Mouse (Mus musculus) T-cell, adult 2 months (primary cell): ENCODE results near the gene Cd37.

ENCODE experiments used
- DNase-seq: peaks from one replicate; pipeline ENCODE4 v3.0.0; 2022; ENCODE audit warnings: low spot score

Cd37 gene

DNA sequence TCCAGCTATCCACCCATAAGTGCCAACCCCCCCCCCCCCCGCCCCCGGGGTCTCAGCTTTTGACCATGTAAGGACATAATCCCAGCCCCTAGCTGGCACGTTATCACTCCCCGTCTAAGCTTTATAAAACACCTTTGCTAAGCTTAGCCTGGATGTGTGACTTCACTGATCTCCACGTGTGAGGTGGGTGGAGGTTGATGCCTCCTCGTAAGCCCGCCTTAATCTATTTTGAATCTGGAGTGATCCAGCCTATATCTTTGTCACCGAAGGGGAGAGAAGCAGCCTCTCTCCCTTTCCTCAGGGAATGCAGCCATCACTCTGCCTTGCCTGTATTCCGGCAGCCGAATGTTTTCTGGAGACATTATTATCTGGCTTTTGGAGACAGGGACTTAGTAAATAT lies 36.3 kb downstream of the Cd37 start:
- no peak for DNase-seq

DNA sequence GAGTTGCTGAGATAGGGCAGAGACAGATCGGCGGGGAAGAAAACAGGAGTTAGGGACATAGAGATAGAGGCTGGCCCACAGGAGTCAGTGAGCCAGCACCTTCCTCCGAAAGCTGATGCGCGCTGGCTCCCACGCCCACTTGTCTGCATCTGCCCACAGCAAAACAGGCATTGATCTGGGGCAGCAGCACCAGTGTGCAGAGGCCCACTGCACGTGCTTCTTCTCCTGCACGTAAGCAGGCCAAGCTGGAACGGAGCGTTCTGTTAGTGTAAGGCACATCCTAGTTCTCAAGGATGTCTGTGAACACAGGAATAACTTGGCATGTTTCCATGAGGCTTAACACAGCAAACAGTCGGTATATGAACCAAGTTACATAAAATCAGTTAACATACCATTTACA lies 40.0 kb downstream of the Cd37 start:
- no peak for DNase-seq

DNA sequence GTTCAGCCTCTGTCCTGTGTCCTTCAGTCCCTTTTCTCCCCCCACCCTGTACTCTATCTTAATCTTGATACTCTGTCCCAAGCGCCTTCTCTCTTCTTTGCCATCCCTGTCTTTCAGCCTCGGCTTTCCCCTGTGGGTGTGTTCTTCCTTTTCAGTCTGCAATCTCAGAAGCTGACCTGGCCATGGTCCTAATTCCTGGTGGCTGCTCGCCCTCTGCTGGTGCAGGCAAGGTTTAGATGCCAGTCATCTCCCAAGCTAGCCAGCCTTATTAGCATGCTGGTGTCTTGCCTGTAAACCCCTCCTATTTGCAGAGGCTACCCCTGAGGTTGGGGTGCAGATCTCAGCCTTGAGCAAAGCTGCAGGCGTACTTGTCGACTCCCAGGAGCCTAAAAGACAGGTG lies 40.5 kb downstream of the Cd37 start:
- no peak for DNase-seq

DNA sequence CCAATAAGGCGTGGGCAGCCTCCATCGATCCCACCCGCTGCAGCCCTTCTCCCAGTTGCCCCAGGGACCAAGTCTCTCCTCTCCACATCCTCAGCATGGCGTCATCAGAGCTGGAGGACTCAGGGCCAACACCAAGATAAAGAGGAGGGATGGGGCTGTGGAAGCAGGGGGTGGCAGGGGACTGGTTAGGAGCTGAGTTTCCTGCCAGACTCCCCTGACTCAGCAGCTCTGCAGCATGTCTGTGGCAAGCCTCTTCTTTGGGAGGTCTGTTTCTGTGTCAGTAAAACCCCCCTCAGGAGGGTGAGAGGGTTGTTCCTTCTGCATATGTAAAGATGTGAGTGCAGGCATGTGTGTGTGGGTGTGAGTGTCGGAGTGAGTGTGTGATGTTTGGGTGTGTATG lies 41.9 kb downstream of the Cd37 start:
- no peak for DNase-seq

DNA sequence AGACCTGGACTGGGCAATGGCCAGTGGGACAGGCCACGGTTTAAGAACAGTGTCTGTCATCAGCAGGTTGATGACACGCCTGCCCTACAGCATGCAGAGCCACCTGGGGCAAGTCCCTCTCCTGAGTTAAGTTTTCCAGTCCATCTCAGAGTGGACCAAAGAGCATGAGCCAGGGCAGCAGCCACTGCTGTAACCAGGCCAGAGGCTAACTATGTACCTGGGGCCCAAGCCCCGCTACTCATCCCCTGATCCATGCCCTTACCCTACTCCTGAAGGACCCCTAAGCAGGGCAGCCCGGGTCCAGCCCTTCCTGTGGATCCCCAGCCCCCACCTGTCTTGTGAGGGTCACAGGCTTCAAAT lies 42.8 kb downstream of the Cd37 start:
- no peak for DNase-seq

DNA sequence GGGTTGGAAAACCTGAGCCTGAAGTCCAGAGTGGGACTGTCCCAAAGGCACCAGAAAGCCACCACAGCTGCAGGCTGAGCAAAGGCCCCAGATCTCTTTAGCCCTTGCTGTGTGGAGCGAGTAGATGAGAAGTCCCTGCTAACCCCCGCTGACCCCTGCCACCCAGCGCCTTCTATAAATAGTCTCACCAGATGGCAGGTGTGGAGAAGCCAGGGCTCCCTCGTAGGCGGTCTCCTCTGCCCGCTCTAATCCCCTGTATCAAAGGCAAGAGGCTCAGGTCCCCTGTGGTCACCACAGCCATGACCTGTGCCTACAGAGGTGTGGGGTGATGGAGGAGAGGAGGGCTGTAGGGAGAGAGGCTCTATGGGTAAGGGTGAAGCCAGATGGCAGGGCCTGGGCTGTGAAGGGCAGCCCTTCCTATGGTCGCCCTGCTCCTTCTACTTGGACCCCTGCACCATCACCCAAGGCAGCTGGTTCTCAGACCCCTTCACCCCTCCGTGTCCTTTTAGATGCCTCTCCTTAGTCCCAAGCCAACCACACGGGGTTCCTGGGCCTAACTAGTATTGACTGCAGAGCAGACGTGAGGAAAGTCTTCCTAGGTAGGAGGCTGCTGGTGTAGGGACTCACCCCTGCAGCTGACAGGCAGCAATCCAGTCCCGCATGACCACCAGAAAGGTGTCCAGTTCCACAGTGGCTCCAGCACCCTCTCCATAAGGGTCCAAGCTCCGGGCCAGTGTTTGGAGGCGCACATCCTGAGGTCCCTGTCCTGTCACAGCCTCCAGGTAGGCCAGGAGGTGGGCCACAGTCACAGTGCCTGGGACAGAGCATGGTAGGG lies 43.4 kb downstream of the Cd37 start:
- no peak for DNase-seq

DNA sequence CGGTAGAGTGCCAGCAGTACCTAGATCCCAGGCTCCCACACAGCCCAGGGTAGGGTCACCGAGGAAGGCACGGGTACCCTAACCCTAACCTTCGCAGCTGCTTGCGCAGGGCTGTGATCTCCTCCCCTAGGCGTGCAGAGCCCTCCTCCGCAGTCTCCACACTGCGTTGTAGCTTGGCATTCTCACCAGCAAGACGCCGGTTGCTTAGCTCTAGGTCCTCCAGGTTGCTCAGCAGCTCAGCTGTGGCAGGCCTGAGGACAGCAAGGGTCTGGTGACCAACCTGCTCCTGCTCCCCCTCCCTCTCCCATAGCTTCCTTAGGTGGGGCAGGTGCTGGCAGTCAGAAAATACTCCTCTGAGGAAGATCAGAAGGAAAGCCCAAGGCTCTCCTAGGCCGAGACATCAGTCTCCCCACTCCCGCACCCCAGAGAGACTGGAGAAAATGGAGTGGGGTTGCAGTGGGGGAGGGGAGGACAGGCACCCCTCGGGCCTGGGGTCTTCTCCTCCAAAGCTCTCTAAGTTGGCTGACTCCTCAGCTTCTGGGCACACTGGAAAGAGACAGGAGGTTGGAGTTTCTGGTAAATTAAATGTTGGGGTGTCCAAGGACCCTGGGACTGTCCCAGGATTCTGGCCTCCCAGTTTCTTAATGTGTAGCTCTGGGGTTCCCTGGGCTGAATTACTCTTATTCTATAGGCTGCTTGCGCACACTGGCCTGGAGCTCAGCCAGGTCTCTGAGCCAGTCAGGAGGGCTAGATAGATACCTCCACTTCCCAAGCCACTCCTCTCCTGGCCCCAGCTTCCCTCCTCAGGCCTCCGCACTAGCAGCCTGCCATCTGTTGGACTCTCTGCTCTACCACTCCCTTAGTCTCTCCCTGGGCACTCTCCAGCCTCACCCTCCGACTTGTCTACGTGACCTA lies 44.8 kb downstream of the Cd37 start:
- no peak for DNase-seq

DNA sequence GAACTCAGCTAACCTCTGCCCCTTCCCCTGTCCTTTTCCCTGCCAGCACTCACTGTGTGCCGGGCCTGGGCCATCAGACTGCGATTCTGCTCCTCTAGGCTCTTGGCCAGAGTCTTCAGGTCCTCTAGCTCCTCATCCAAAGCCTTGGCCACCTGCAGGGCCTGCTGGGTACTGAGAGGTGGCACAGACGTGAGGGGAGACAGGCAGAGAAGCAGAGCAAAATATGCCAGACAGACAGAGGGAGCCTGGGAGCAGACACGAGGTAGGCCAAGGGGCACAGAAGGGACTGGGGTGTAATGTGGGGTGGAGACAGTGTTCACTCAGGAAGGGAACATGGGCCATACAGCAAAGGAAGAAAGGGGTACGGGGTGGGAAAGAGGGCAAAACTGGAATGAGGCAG lies 45.5 kb downstream of the Cd37 start:
- DNase-seq, result no peak

DNA sequence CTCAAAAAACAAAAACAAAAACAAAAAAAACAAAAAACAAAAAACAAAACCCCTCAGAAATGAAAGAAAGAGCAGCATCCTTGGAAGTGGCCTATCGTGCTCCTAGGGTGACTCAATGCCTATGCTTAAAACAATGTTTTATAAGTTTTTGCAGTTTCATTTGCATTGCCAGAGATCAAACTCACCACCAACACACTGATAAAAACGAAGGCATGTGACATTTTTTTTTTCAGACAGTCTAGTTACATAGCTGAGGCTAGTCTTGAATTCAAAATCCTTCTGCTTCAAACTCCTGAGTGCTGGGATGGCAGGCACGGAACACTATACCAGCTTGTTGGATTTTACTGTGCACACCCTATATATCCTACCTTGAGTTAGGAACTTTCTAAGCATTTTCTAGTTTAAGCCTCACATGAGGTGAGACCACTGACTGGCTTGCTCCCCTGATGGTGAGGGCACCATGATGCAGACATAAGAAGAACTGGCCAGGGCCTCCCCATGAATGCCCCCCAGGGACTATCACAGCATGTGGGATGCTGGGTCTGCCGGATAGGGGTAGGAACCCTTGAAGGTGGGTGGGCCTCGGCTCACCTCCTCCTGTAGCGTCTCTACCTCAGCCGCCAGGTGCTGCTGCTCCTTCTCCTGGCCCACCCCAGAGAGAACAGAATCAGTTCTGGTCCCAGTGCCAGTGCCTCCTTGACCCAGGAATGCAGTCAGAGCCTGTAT lies 46.2 kb downstream of the Cd37 start:
- no peak for DNase-seq

DNA sequence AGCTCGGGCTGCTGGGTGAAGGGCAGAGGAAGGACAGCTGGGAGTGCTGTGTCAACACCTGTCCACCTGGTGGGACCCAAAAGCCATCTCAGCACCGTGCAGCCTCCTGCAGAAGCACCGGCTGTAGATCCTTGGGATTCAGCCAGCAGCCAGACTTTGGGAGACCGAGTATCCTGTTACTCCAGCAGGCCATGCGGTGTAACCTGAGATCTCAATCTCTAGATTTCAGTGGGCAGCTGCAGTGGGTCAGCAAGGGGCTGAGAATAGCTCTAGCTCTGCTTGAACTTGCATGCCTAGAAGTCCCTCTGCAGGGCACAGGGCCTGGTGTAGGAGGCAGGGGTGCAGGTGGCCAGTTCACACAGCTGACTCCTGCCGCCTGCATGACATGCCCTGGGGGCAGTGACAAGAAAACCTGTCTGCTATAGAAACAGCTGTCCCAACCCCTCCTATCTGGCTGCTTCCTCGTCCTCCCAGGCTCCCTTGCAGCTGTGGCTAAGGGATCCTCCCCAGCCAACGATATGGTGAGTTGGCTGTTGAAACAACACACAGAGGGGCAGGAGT lies 47.0 kb downstream of the Cd37 start:
- DNase-seq, result no peak

DNA sequence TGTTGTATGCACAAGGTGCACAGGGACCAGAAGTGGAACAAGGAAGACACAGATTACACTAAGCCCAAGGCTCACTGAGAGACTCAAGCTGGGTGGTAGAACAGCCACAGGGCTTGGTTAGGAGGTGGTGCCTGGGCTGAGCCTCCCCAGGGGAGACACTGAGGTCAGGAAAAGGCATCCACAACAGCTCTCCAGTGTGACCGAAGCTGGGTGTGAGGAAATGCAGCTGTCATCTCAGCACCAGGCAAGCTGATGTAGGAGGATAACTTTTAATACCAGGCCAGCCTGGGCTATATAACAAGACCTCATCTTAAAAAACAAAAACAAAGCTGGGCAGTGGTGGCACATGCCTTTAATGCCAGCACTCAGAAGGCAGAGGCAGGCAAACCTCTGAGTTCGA lies 47.8 kb downstream of the Cd37 start:
- no peak for DNase-seq

DNA sequence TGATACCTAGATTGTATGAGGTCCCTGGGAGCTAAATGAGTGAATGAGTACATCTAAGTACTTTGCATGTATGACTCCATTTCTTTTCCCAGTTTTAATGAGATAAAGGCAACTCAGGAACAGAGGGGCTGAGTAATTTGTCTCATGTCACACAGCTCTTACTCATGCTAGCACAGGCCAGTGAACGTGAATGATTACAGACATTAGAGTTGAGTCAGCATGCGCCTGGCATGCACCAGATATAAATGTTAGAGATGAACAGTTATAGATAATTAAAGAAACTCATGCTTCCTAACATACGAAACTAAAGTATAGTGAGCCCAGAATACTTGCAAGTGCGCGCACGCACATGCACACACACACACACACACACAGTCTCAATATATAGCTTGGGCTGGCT lies 48.7 kb downstream of the Cd37 start:
- DNase-seq, result no peak

DNA sequence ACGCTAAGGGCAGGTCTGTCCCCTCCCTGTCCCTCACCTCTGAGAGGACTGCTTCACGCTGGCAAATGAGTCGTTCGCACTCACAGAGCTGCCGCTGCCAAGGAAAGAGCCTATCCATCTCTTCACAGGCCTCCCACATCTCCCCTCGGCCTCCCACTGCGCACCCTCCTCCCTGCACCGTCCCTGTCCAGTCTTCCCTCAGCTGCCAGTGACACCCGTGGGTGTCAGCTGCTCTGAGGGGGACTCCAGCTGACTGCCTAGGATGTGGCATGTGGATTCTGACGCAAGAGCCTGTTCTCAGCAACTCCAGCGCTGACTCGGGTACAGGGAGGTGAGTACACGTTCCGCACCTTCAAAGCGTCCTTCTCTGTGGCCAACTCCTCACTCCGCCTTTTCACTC lies 49.3 kb downstream of the Cd37 start:
- no peak for DNase-seq

DNA sequence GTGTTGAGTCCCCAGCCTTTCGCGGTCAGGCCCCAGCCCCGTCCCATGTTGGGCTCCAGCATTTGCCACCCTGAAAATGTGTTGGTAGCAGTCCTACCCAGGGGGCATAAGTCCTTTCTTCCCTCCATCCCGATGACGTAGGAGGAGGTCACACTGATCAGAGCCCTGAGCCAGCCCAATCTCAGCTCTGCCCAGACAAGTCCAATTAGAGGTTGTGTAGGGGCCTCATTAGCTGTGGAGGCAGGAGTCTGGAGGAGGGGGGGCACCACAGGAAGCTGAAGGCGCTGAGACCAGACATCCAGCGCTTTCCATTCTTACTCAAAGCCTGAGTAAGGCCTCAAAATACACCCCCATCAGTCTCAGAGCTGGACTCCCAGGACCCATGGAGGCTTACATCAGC lies 53.0 kb downstream of the Cd37 start:
- DNase-seq, result no peak

DNA sequence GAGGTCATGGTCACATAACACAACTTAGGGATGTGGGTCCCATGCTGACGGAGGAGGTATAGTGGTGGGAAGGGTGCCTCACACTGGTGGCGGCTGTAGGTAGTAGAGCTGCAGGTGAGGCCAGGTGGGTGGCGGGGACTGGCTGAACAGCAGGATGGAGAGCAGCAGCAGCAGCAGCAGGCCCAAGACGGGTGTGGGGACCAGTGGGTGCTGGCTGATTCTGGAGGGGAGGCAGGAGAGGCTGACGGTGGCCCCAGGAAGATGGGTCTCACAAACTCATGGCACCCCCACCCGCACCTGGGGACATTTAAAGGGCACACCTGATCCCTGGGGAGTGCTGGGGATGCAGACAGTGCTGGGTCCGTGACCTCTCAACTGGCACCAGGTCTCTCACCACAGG lies 55.2 kb downstream of the Cd37 start:
- no peak for DNase-seq
